Mouse (Mus musculus) heart, adult 8-10 months (tissue): ENCODE results near the gene Naa11. TPM values are rescaled to one million over a fixed set of nuclear protein-coding genes. Genes with fewer than 3 reads are reported as not detected.

Source experiments
- DNase-seq: peaks from one replicate; pipeline ENCODE4 v3.0.0; 2022; ENCODE audit warnings: low spot score
- total RNA-seq, 4 experiments: library from RNA; stranded (reverse); gene quantifications; 2 replicates each; pipeline ENCODE4 v1.2.4; 2022

Naa11 gene
- total RNA-seq, result not detected

DNA sequence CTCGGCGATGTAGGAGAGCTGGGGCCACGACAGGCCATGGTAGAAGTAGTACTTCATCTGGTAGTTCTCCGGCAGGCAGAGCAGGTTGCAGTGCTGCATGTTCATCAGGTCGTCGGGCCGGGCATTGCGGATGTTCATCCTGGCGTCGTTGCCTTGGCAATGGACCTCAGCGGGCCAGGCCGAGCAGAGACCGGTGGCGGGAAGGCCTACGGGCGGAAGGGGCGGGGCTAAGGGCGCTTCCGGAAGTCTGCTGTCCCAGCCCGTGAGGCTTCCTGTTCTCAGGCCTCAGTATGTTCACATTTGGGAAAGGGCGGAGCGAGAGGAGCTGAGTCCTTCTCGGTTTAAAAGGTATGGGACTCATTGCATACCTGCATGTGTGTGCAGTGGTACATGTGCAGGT is at the start of gene Naa11:
Gene Naa11, minus strand, starts transcription at position 220 of the 400 bp plus-strand sequence.
- no peak for DNase-seq

DNA sequence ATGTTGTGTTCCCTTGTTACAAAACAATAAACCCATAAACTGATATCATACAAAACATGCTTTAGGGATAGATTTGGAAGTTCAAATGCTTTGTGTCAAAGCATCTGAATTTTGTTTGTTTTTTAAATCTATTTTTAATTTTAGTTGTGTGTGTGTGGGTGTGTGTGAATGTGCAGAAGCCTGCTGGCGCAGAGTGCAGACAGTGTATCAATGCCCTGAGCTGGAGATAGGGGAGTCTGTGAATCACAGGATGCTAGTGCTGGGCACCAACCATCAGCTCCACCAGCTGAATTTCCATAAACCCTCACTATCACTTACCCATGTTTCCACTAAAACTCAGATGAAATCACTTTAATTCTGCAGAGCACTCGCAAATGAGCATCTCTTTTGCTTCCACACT is 40.3 kb upstream of the Naa11 start:
- DNase-seq, result no peak

DNA sequence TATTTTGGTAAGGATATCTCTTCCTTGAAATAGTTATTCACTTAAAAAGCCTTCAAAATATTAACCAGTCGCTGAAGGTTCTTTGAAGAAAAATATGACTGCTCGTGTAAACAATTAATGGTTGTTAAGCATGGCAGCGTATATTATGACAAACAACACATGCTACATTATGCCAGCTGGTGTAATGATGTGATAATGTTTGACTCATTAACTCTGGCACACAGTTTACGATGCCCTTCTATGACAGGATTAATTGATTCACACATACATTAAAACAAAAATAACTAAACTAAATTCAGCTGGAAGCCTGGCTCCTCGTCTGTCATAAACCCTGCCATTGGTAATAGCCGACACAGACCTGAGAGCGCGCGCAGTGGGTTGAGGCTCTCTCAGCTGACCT is 37.8 kb upstream of the Naa11 start:
- DNase-seq, result no peak

DNA sequence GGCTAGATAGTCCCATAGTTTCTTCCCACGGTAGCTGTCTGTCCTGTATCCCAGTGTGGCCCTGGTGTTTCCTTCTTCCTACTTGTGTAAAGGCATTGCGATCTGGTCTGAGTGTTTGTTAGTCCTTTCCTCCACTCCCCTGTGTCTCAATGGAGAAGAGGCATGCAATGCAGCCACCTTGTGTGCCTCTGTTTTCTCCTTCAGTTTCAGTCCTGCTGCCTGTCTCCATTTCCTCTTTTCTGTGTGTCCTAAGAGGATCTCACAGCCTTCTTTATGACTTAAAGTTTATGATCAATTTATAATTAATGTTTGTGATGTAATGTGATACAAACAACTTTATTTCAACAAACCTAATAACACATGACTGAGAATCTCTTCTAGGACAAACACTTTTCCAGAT is 29.5 kb upstream of the Naa11 start:
- no peak for DNase-seq

DNA sequence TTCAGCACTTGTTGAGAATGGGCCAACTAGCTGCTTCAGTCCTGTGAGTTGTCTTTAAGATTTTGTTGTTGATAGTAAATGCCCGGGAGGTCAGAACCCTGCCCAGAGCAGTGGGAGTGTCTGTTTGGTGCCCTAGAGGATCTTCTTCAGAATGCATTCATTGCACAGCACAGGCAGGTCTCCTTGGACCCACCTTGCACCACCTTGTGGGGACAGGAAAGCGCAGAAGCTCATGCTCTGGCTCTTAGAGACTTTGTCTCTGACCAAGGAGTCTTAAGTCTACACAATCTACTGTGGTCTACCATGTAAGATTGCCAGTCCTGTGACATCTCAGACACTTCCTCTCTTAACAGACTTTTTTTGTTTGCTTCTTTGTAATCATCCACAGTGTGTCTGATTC is 25.0 kb upstream of the Naa11 start:
- no peak for DNase-seq

DNA sequence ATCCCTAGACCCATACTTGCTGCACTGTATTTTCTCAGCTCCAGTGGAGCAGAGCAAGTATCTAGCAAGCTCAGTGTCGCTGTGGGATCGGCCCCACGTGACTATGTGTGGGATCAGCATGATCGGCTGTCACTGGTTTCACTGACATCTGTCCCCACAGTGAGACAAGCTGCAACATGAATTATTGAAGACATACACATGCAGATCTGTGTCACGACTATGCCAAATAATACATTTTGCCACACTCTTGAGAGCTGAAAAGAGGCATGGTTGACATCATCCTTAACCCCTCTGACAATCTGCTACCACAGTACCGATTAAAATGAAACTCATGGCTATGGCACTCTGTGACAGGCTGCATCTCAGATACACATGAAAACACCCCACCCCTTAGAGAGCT is 23.7 kb upstream of the Naa11 start:
- no peak for DNase-seq

DNA sequence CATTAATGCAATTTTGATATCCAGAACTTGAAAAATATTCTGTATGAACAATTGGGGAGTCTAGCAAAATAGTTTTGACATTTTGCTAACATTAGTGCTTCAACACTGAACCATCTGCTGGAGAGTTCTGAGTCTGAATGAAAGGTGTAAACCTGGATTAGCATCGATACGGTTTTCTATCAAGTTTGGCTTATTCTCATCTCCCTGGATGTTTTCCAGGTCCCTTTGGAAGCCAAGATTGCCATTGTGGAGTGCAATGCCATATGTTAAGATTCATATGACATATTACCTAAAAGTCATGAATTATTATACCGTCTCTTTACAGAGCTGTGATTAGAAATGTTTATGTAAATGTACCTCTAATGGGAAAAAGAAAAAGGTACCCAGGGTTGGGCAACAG is 21.5 kb upstream of the Naa11 start:
- DNase-seq, result no peak

DNA sequence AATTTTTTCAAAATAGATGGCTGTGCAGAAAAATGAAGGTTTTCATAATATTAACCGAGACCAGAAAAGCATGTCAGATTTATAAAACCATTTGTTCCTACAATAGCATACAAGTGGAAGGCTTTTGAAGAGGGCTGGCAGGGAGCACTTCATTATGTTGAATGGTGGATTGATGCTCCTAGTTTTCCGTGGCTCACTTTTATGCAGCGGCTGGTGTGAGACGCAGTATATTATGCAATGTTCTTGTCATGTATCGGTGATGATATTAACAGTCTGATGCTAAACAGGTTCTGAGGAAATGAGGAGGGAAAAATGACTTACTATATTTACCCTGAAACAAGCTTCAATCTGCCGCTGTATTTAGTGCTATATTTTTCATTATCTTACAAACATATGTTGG is 18.0 kb upstream of the Naa11 start:
- no peak for DNase-seq

DNA sequence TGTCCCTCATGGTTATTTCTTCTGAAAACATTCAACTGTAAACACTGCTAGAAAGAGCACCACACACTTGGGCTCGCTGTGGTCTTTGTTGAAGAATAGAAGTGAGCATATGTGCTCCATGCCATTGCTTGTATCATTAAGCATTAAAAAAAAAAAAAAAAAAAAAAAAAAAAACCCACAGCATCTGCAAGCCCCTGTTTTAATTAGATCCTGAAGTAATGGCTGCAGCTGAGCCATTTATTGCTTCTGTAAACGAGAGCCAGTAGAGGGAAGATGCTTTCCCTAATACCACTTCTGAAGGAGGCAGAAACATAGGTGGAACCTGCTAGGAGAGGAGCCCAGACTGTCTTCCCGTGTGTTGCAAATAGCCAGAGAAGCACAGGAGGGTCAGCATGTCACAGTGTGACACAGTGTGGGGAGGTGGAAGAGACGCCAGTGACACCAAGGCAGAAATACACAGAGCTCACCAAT is 17.1 kb upstream of the Naa11 start:
- no peak for DNase-seq

DNA sequence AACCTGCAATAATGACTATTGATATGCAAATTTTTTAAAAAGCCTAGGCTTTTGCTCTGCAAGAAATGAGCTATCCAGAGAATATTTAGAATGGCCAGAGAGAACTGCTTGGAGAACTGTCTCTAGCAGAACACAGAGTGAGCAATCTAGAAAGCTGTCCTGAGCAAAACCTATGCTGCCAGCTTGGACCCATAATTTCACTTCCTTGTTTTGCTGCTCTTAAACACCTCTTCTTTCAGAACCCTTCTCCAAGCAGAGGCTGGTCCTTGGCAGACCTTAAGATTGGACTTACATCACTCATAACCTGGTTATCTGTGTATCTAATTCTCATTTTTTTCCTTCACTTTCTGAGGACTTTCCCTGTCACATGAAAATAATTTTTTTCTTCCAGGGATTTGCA is 8.9 kb upstream of the Naa11 start:
- DNase-seq, result no peak

DNA sequence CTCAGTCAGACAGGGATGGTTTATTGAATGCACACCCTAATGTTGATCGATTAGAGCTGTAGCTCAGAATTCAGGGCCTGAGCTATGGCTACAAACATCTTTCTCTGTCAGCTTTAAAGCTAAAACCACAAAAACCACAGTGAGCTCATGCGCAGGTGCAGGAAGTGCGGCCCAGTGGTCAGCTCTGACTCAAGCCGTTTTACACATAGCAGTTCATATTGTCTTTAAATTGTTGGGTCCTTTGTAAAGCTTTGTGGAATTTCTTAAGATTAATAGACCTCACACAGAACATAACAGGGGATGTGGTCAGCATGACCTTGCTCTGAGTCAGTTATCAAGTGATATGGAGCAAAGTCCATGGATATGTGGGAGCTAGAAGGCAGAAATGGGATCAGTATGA is 5.4 kb upstream of the Naa11 start:
- no peak for DNase-seq

DNA sequence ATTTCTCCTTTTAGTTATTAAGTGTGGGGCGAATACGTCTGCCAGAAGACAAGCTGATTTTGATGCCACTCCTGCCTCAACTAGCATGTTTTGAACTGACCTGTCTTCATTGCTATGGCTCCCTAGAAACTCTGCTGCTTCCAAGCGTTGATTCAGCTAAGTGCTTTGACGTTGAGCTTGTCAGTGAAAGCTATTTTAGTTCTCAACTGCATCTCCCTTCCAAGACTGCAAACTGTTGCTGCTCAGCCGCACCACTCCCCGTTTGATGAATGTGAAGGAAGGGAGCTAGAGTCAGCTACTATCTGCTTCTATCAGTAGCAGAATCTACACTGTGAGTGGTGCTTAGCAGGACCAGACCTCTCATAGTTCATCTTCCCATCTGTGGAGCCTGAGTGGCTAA is 4.6 kb downstream of the Naa11 start:
- no peak for DNase-seq

DNA sequence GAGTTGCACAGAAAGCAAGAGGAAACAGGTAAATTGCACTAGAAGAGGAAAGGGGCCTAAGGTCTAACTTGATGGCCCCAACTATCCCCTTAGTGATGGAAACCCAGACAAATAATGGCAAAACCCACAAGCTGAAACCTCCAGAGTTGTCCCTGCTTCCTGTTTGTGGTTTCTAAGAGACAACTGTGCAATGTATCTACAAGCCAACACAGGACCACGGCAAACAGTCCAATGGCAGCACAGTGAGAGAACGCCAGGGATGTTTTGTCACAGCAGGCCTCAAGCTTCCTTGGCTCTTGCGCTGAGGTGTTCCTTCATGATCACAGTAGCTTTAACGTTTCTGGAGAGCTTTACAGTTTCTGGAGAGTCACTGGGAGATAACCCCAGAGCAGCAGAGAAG is 7.8 kb downstream of the Naa11 start:
- no peak for DNase-seq

DNA sequence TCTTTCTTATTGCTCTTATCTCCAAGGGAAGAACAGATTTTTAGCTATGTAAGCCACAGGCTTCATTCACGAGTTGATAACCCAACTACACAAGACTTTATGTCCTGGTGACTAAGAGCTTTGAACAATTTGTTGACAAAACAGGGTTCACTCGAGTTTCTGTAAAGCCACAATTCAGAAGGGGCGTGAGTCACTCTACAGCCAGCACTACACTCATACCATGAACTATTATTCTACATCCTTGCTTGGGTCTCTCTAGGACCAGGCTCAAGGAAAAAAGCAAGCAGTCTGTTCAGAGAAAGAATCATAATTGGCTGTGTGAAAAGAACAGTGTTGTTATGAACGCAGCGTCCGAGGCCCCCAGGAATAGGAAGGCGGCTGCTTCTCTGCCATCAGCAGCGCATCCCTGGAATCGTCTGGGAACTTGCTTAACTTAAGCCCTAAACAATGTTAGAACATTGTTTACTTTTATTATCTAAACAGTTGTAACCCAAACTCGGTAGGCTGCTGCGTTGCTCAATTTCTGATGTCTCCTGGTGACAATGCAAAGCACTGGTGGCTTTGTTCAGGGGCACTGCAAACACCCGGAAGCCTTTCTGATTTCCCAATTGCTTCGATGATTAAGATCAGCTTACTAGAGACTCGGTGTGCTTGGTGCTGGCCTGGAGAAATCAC is 9.5 kb downstream of the Naa11 start:
- no peak for DNase-seq

DNA sequence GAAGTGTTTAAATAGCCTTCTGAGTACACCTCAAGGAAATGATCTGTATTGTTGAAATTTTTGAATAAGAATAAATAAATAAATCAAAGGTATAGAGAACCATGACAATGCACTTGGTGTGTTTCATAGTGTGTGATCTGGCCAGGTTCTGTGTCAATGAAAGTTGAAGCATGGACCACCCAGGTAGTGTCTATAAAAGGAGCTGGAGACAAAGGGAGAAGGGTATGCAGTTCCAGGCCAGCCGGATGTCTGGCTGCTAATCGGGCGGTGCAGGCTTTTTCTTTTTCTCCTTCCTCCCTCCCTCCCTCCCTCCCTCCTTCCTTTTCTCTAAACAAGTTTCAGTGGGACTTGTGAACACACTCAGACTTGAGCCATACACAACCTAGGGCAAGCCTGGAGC is 12.2 kb downstream of the Naa11 start:
- no peak for DNase-seq

DNA sequence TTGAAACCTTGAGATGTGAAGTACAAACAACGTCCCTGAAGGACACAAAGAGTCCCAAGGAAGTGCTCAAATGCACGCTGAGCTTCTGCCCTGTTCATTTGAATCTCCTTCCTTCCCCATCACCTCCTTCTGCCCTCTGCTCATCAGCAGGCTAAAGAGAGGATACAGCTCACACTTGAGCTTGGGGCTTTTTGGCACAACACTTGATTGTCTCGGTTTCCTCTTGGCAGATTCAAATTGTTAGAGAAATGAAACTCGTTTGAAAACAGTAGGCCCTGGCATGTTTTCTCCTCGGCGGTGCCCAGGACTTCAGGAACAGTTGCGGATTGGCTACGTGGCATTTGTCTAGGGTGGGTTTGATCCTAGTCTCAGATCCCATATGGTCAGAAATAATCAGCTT is 27.4 kb downstream of the Naa11 start:
- DNase-seq, result no peak

DNA sequence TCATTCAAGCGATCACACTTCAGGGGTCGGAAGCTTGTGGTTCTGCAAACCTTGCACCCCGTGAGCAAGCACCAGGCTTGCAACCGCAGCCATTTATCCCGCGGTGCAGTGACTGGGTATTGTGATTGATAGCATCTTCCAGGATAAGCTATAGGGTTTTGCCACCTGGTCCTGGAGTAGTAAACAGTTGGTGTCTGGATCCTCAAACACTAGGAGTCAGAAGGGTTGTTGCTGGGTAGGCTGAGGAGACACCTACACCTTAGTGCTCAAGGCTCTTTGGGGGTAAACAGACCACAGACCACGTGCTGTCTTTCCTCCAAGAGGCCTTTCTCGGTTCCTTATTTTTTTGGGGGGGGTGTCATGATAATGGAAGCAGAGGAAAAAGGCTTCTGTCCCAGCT is 27.9 kb downstream of the Naa11 start:
- DNase-seq, result no peak

DNA sequence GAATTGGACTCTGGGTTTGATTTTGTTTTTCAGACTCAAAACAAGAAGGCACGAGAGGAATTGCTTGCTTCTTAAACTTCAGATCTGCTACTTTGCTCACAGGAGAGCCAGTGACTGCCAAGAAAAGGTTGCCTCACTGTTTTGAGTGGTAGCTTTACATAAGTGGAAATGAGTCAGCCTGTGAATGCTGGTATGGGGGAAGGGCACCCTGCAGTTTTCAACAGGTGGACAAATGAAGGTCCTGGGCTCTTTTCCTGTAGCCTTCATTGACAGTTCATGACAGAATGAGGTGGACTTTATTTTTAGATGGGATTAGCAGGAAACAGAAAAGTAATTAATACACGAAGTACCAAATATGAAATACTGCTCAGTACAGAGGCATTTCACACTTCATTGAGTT is 29.6 kb downstream of the Naa11 start:
- peak; percentile 11 for DNase-seq

DNA sequence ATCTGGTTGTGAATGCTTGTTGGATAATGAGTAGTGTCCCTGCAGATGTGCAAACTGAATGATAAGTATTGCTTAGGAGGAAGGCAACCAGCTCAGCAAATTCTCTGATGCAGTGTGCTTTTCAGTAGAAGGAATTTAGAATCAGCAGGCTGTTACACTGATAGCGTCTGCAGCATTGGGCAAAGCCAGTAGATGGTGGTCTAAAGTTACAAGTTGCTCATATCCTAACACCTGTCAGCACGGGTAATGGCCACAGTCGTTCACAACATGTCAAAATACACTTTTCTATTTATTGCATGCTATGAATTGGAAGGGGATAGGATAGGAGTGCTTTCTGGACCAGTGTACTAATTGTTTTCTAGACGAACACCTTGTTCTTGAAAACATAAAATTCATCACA is 33.1 kb downstream of the Naa11 start:
- DNase-seq, result no peak

DNA sequence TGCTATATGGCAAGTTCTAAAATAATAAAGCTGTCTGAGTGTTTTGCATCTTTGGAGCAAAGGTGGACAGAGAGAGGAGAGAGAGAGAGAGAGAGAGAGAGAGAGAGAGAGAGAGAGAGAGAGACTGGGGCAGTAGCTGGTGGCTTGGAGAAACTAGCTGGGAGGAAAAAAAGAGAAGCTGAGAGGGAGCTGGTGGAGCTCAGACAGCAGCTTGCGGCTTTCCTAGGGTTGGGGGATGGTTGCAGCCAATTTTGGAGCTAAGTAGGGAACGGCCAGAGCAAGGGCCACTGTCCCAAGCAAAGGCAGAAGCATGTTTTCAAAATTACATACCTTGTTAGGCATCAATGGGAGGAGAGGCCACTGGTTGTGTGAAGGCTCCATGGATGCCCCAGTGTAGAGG is 36.0 kb downstream of the Naa11 start:
- no peak for DNase-seq

DNA sequence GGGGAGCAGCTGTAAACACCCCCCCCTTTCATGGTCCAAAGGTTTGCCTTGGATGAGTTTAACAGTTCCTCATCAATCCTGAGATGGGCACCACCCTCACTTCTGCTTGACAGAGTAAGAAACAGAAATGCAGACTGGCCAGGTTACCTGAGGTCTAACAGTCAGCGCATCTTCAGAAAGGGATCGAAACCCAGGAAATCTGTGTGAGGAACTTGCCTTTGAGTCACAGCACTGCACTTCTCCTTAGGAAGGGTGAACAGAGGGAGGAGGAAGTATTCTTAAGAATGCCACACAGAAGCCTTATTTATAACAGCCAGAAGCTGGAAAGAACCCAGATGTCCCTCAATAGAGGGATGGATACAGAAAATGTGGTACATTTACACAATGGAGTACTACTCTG is 37.0 kb downstream of the Naa11 start:
- DNase-seq, result no peak

DNA sequence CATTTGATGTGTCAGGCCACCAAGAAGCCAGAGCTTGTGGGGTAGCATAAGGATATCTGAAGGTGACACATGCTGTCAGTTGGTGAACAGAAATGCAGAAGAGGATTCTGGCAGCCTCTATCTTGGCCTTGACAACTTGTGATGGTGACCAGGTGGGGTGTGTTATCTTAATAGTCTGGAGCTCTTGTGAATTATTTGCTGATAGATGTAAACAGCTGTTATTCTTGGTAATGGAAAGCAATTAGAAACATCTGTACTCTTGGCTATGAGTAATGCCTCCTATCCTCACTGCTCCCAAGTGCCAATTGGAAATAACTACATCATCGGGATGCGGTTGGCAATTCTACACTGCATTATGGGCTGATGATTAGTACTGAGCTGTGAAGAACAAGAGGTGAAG is 43.4 kb downstream of the Naa11 start:
- peak; percentile 10 for DNase-seq

DNA sequence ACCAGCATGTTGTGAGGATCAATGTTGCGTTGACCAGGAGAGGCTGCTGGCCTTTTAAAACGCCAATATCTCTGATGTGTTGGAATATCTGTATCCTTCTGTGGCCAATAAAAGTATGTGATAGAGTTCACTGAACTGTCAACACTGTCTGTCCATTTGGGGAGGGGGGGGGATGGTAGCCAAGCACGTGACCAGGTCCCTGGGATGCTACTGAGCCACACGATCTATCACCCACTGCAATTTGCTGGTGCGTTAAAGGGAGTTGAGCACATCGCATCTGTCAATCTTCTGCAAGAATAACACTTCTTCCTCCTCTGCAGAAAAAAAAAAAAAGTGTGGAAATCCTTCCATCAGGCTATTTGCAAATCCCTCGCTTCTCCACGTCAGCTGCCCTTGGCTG is 43.9 kb downstream of the Naa11 start:
- no peak for DNase-seq

DNA sequence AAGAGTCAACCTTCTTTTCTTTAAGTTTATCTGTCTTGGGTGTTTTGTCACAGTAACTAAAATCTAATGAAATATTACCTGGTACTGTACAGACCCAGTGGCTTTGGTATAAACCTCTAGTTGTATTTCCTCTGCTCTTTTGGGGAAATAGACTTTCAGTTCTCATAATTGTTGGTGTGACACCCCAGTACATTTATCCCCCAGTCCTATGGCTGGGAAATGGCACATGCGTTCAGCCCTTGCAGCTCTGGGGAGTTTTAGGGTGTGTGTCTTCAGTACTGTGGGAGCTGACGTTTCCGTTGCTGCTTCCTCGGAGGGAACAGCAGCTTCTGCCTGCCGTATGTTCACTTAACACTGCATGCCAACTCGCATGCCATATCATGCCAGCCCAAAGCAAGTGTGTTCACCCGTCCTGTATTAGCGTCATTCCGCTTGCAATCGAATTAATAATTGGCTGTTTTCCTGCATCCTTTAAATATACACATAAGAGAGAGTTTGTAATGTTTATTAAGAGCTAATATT is 46.4 kb downstream of the Naa11 start:
- no peak for DNase-seq
